Mouse (Mus musculus): ENCODE measurements around the gene Btbd35f10.
"Not testable (repeated sequence)": the region's sequence is repeated elsewhere in the genome, so short reads cannot be mapped to it uniquely, and the experiment has no call there.

Gene Btbd35f10

DNA sequence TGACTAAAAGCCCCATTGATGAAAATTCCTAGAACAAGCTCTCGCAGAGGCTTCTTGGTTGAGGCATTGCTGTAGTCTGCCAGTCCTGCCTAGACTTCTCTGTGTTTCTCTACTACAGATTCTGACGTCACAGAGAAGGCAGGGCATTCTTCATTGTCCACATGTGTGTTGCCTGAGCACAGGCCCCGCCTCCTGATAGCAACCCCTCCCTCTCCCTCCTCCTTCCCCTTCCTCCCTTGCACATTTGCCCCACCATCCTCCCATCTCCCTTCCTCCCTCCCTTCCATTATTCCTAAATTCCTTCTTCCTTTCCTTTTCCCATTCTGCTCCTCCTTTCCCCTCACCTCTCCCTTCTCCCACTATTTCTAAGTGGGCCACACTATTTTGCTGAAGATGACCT lies at the start of gene Btbd35f10:
Gene Btbd35f10, minus strand, starts transcription at position 101 of the 400 bp plus-strand sequence.
- not testable (repeated sequence) for DNase-seq
